Mouse (Mus musculus): ENCODE data around the gene Kcnma1. TPM values are rescaled to one million over a fixed set of nuclear protein-coding genes. Genes with fewer than 3 reads are reported as not detected.

Kcnma1 gene
- polyA plus RNA-seq, 1 experiment from 2014 or later: 22.1 TPM

DNA sequence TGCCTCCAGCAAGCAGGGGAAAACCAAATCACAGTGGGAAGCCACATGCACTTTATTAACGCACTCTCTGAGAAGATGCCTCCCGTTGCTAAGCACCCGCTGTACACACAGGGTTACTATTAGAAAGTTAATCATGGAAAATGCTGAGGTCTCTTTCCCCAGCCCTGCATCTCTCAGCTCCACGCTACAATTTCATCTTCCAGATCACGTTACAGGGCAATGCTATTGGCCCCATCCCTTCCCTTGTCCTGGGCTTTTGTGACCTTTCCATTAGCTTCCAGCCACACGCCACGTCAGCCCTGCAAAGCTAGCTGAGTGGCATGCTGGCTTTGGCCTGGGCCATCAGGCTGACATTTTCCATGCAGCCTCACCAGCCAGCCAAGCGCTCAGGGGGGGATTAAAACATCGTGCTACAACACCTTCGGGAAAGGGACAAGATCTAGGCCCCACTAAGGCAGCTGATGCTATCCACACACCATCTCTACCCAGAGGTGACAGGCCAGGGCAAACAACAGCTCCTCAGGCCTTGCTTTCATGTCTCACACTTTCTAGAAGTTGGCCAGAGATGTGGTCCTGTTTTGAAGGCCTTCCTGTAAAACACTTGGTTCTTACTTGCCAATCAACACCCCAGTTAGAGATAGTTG, 111.5 kb downstream of the Kcnma1 start:
- 26% methylated on average over 10 of the region's 10 CpGs for WGBS
- Histone ChIP-seq H3K27me3 (replicated peaks) (no peaks in the 10 kb centered on the region), H3K4me3 (replicated peaks) (no peak overlapping the region), H3K9me3 (replicated peaks) (no peaks in the 10 kb centered on the region), H3K36me3 (no peaks in the 10 kb centered on the region), H3K27ac (replicated peaks) (peak overlapping the region; percentile 69), H3K4me1 (peaks cover 26% of the 10 kb centered on the region), H3K9ac (replicated peaks) (no peak overlapping the region), H3K4me2 (no peak overlapping the region)
- peak; percentile 84 for ATAC-seq (ENCODE audit: low FRiP score)

DNA sequence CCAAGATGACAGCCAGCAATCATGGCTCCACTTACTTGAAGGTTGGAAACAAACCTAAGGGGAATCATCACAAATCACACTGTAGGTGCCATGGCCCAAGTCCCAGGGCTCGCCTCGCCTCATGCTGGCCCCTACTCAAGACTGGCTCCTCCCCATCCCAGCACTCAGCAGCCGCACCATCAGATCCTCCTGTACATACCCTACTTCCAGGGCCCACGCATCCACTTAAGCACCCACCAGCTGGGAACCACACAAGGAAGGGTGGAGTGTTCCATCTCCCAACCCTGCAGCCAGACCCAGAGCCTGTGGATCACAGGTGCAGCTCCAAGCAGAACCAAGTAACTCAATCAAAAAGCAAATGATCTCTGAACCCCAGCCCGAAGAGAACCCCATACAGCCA, 114.8 kb downstream of the Kcnma1 start:
- no peaks in the 10 kb centered on the region for H3K9me3 ChIP-seq (replicated peaks)
- peaks cover 26% of the 10 kb centered on the region for H3K4me1 ChIP-seq
- H3K4me2 ChIP-seq: no peak overlapping the region
- no peaks in the 10 kb centered on the region for H3K36me3 ChIP-seq
- no peak overlapping the region for H3K9ac ChIP-seq (replicated peaks)
- ATAC-seq (ENCODE audit: low FRiP score): no peak
- H3K4me3 ChIP-seq (replicated peaks): no peak overlapping the region
- no peaks in the 10 kb centered on the region for H3K27me3 ChIP-seq (replicated peaks)
- no peak overlapping the region for H3K27ac ChIP-seq (replicated peaks)
- 85% methylated on average over 5 of the region's 5 CpGs for WGBS

DNA sequence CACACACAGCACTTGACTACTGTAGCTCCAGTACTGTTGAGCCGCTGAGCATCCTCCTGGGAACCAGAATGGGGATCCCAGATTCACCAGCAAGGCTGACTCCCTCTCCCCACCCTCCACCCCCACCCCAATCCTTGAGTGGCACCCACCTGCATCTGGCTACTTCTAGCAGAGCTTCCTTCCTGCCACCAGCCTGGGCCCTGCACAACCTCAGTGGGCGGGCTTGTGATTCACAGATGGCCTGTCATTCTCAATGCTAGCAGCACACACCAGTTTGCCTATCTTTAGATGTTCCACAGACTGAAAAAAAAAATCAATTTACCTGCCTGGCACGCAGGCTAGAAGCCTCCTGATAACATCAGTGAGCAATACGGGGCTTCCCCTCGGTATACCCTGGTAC, 116.5 kb downstream of the Kcnma1 start:
- H3K4me3 ChIP-seq (replicated peaks): no peak overlapping the region

DNA sequence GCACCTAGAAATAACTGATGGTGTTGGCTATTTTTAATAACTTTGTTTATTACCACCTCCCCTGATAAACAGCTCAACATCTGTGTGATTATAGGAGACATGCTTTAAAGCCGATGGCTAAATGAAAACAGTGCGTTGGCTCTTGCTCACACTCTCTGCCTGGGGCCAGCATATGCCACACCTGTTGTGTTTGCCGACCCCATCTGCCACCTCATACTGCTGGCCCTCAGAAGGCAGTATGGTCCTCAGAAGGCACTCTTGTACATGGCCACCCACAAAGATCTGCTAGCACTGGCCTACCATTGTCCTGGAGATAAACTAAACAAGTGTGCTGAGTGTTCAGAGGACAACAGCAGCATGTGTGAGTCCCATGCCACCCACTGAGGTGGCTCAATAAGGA, 118.3 kb downstream of the Kcnma1 start:
- Histone ChIP-seq H3K4me2 (no peak overlapping the region), H3K9me3 (replicated peaks) (no peaks in the 10 kb centered on the region), H3K9ac (replicated peaks) (no peak overlapping the region), H3K27ac (replicated peaks) (no peak overlapping the region), H3K4me3 (replicated peaks) (no peak overlapping the region), H3K27me3 (replicated peaks) (no peaks in the 10 kb centered on the region), H3K36me3 (no peaks in the 10 kb centered on the region), H3K4me1 (peaks cover 6% of the 10 kb centered on the region; the same call in 1 of the 2 replicates)
- no peak for ATAC-seq (ENCODE audit: low FRiP score)
- 59% methylated on average over 3 of the region's 3 CpGs for WGBS

More for the DNA sequence above, 116.5 kb downstream of the Kcnma1 start:
- H3K27ac ChIP-seq (replicated peaks): no peak overlapping the region
- H3K27me3 ChIP-seq (replicated peaks): no peaks in the 10 kb centered on the region
- H3K4me2 ChIP-seq: no peak overlapping the region
- no peaks in the 10 kb centered on the region for H3K36me3 ChIP-seq
- H3K9ac ChIP-seq (replicated peaks): no peak overlapping the region
- 79% methylated on average over 5 of the region's 5 CpGs for WGBS
- H3K4me1 ChIP-seq: peaks cover 12% of the 10 kb centered on the region
- ATAC-seq (ENCODE audit: low FRiP score): no peak
- H3K9me3 ChIP-seq (replicated peaks): no peaks in the 10 kb centered on the region

DNA sequence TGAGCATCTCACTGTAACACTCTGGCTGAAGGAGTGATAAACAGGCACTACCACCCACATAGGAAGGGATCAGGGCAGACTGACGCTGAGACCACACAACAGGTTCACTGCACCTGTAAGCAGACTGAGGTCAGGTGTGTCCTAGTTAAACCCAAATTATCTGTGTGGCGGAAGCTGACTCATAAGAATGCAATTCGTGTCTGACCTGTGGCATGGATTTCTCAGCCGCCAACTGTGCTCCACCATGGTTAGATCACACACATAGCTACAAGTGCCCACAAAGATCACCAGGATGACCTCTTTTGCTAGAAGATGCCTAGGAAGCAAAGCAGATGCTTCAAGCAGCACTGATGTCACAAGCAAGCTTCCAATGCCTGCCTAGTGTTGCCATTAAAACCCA, 128.2 kb downstream of the Kcnma1 start:
- Histone ChIP-seq H3K4me3 (replicated peaks) (no peak overlapping the region), H3K27ac (replicated peaks) (no peak overlapping the region), H3K9me3 (replicated peaks) (no peaks in the 10 kb centered on the region), H3K4me2 (no peak overlapping the region), H3K27me3 (replicated peaks) (no peaks in the 10 kb centered on the region), H3K4me1 (no peaks in the 10 kb centered on the region), H3K9ac (replicated peaks) (no peak overlapping the region), H3K36me3 (no peaks in the 10 kb centered on the region)
- WGBS: 86% methylated on average over 4 of the region's 4 CpGs
- no peak for ATAC-seq (ENCODE audit: low FRiP score)

DNA sequence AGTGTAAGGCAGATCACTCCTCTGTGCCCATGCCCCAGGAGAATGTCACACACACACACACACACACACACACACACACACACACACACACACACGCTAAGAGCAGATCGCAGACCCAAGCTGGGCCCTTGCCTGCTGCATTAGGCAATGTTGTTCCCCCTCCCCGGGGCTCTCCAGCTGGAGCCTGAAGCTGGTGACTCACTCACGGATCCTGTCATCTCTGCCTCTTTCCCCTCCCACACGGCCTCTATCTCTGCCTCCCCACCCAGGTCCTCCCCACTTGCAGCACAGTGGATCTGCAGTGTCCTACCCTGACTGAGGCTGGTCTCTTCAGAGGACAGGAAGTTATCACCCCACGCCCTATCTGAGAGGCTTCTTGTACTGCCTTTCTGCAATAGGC, 128.8 kb downstream of the Kcnma1 start:
- no peak overlapping the region for H3K4me3 ChIP-seq (replicated peaks)
- no peaks in the 10 kb centered on the region for H3K36me3 ChIP-seq
- H3K4me2 ChIP-seq: no peak overlapping the region
- no peak; the same call in 1 of the 2 replicates for ATAC-seq (ENCODE audit: low FRiP score)
- no peaks in the 10 kb centered on the region for H3K27me3 ChIP-seq (replicated peaks)
- 72% methylated on average over 6 of the region's 6 CpGs for whole genome bisulfite sequencing
- H3K27ac ChIP-seq (replicated peaks): no peak overlapping the region
- H3K9ac ChIP-seq (replicated peaks): no peak overlapping the region
- no peaks in the 10 kb centered on the region for H3K4me1 ChIP-seq
- H3K9me3 ChIP-seq (replicated peaks): no peaks in the 10 kb centered on the region

DNA sequence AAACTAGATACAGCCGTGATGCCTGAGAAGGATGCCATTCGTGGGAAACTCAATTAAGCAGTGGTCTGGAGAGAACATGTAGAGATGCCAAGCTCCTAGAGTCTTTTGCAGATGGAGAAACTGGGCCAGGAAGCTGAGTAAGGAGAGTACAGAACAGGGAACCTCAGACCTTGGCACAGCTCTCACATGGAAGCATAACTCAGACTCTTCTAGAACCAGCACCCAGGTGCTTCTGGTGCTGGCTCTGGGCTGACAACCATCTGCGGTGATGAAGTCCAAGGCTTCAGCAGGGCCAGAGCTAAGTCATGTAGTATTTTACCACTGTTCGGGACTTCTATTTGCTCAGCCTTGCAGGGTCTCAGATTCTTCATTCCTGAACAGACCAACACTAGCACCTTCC, 129.2 kb downstream of the Kcnma1 start:
- H3K36me3 ChIP-seq: no peaks in the 10 kb centered on the region
- H3K4me2 ChIP-seq: no peak overlapping the region
- H3K9ac ChIP-seq (replicated peaks): no peak overlapping the region
- no peaks in the 10 kb centered on the region for H3K9me3 ChIP-seq (replicated peaks)
- H3K4me1 ChIP-seq: no peaks in the 10 kb centered on the region; the same call in 1 of the 2 replicates
- no peak overlapping the region for H3K27ac ChIP-seq (replicated peaks)
- WGBS: 86% methylated on average over 4 of the region's 4 CpGs
- no peaks in the 10 kb centered on the region for H3K27me3 ChIP-seq (replicated peaks)
- ATAC-seq (ENCODE audit: low FRiP score): no peak
- no peak overlapping the region for H3K4me3 ChIP-seq (replicated peaks)

DNA sequence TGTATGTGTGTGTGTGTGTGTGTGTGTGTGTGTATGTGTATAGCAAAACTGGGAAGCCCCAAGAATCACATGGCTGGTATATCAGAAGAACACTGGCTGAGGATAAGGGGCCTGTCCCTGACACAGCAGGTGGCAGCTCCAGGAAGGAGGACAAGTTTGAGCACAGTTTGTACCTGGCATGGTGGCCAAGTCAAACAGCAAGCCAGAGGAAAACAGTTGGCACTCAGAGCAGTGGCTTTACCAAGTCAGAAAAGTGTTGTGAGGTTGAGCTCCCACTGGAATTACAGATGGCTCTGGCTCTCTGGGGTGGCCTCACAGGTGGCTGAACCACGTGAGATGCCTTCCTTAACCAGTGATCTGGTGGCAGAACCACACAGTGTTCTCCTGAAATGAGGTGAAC, 132.3 kb downstream of the Kcnma1 start:
- H3K27me3 ChIP-seq (replicated peaks): no peaks in the 10 kb centered on the region
- no peak for ATAC-seq (ENCODE audit: low FRiP score)
- H3K36me3 ChIP-seq: no peaks in the 10 kb centered on the region
- H3K27ac ChIP-seq (replicated peaks): no peak overlapping the region
- no peaks in the 10 kb centered on the region for H3K9me3 ChIP-seq (replicated peaks)
- peaks cover 12% of the 10 kb centered on the region; the same call in 1 of the 2 replicates for H3K4me1 ChIP-seq
- no peak overlapping the region for H3K4me3 ChIP-seq (replicated peaks)
- 79% methylated on average over 1 of the region's 1 CpGs for whole genome bisulfite sequencing
- H3K4me2 ChIP-seq: no peak overlapping the region
- no peak overlapping the region for H3K9ac ChIP-seq (replicated peaks)

DNA sequence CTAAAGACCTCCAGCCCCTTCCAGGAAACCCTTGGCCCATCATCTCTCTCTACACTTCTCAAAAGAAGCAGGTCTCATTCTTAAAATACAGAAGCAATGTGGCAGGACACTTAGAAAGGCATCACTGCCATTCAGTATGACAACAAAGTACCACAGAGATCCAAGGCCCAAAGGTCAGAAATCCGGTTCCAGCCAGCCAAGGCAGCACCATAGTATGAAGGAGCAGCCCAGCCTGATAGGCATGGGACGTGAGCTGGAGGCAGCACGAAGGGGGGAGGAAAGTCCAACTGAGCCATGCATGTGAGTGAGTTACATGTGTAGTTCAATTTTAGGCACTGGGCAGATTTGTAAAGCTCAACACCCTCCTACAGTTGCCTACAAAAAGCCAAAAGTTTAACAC, 135.0 kb downstream of the Kcnma1 start:
- 88% methylated on average over 3 of the region's 3 CpGs for WGBS
- no peak for ATAC-seq (ENCODE audit: low FRiP score)
- no peak overlapping the region for H3K4me2 ChIP-seq

DNA sequence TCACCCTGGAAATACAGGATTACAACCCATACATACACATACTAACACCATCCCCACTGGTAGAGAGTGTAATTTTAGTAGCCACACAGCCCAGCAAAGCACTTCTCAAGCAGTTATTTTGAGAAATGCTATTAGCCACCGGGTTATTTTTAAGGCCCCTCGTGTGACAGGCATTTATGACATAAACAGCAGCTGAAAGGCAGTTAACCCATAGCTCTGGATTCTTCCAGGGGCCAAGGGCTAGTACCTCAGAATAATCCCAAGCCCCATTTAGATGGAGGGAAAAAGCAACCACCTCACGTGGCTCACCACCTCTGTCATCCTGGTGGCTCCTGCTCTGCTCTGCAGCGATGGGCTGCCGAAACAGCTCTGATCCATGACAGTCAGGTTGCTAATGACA, 136.7 kb downstream of the Kcnma1 start:
- 77% methylated on average over 5 of the region's 5 CpGs for WGBS
- ATAC-seq (ENCODE audit: low FRiP score): no peak
- no peak overlapping the region for H3K4me2 ChIP-seq

More for the DNA sequence above, 135.0 kb downstream of the Kcnma1 start:
- Histone ChIP-seq H3K4me1 (peaks cover 25% of the 10 kb centered on the region), H3K36me3 (no peaks in the 10 kb centered on the region), H3K27me3 (replicated peaks) (no peaks in the 10 kb centered on the region), H3K9ac (replicated peaks) (no peak overlapping the region), H3K27ac (replicated peaks) (no peak overlapping the region), H3K9me3 (replicated peaks) (no peaks in the 10 kb centered on the region), H3K4me3 (replicated peaks) (no peak overlapping the region)

DNA sequence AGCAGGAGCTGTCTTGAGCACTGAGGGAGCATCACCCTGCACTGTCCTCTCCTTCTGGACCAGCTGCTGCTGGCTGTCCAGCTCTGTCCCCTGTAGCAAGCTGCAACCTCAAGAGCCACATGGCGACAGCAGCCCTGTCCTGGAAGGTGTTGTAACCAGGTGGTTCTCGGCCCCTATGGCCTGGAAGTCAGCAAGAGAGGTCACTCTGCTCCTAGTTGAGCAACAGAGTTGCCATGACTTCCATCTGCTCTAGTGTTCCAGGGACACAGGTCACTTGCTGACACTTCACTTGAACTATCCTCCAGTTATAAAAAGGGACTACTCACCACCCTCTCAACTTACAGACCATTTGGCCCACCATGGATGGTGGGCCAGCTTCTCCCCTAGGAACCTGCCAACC, 139.7 kb downstream of the Kcnma1 start:
- Histone ChIP-seq H3K27me3 (replicated peaks) (no peaks in the 10 kb centered on the region), H3K4me1 (peaks cover 35% of the 10 kb centered on the region), H3K4me3 (replicated peaks) (no peak overlapping the region), H3K36me3 (no peaks in the 10 kb centered on the region), H3K4me2 (no peak overlapping the region), H3K27ac (replicated peaks) (no peak overlapping the region), H3K9ac (replicated peaks) (no peak overlapping the region), H3K9me3 (replicated peaks) (no peaks in the 10 kb centered on the region)
- no peak for ATAC-seq (ENCODE audit: low FRiP score)
- 100% methylated on average over 2 of the region's 2 CpGs for WGBS

More for the DNA sequence above, 136.7 kb downstream of the Kcnma1 start:
- Histone ChIP-seq H3K4me1 (peaks cover 25% of the 10 kb centered on the region), H3K4me3 (replicated peaks) (no peak overlapping the region), H3K36me3 (no peaks in the 10 kb centered on the region), H3K27me3 (replicated peaks) (no peaks in the 10 kb centered on the region), H3K9me3 (replicated peaks) (no peaks in the 10 kb centered on the region), H3K9ac (replicated peaks) (no peak overlapping the region), H3K27ac (replicated peaks) (no peak overlapping the region)

DNA sequence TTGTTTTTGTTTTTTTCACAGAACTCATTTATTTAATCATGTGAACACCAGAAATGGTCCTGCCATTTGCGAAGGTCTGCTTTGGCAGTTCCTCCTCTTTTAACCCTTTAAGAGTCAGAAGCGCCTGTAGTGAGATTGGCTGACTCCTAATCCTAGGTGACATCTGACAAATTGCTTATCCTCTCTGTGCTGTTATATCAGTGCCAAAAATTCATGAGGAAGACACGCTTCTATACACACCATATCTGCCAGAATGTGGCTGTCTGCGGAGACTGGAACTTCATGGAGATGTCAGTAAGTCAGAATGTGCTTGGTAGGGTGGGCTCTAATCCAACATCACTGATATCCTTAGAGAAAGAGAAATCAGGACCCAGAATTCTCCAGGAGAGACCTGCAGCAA, 157.3 kb downstream of the Kcnma1 start:
- Histone ChIP-seq H3K27ac (replicated peaks) (no peak overlapping the region), H3K27me3 (replicated peaks) (no peaks in the 10 kb centered on the region), H3K4me1 (no peaks in the 10 kb centered on the region), H3K36me3 (no peaks in the 10 kb centered on the region), H3K4me2 (no peak overlapping the region), H3K9ac (replicated peaks) (no peak overlapping the region), H3K4me3 (replicated peaks) (no peak overlapping the region), H3K9me3 (replicated peaks) (no peaks in the 10 kb centered on the region)
- 82% methylated on average over 4 of the region's 4 CpGs for WGBS
- ATAC-seq (ENCODE audit: low FRiP score): no peak

Measured in neural tube, embryonic 15.5 days (tissue).